Mouse (Mus musculus) stomach, postnatal 0 days (tissue): ENCODE results near the gene Hist2h2ac.

Source experiments
- CTCF ChIP-seq: IDR thresholded peaks from 2 replicates; pipeline ENCODE4 v1.5.1; 2016; ENCODE audit warnings: antibody characterized with exemption, low read depth, mild to moderate bottlenecking, moderate library complexity
- EP300 ChIP-seq: optimal IDR thresholded peaks from 2 replicates; pipeline ENCODE3; 2016; ENCODE audit warnings: antibody characterized with exemption

DNA sequence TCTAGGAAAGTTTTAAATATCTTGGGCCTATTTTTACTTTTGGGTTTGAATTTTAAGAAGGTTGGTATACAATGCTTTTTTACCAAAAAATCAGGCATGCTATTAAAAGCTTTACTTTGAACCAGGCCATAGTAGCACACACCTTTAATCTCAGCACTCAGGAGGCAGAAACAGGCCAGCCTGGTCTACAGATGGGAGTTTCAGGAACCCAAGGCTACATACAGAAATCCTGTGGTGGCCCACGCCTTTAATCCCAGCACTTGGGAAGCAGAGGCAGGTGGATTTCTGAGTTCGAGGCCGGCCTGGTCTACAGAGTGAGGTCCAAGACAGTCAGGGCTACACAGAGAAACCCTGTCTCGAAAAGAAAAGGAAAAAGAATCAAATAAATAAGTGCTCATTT, 46.9 kb upstream of the Hist2h2ac start:
- TF ChIP-seq CTCF (no peak), EP300 (no peak)
